Mouse (Mus musculus) liver, embryonic 15.5 days (tissue): ENCODE data around the gene Bicdl1. TPM values are rescaled to one million over a fixed set of nuclear protein-coding genes. Genes with fewer than 3 reads are reported as not detected.
A peak's percentile ranks its signal among the peaks of the same experiment; 100 is the strongest.

Source experiments
- ATAC-seq: fragments of 200-750 bp; cut with Nextera tagmentation; 2 replicates; pipeline ENCODE4 v1.8.0; 2017; ENCODE audit warnings: moderate number of reproducible peaks, mild to moderate bottlenecking, moderate library complexity; ENCODE audit not compliant: insufficient read depth
- H3K27ac ChIP-seq: fragments of 300-500 bp; sonication (generic); replicated peaks from 2 replicates; pipeline ENCODE4 v1.5.1; 2015; ENCODE audit warnings: mild to moderate bottlenecking, inconsistent platforms
- H3K27me3 ChIP-seq: fragments of 300-500 bp; sonication (generic); 2 replicates; pipeline ENCODE4 v1.6.1; 2015; ENCODE audit warnings: mild to moderate bottlenecking, inconsistent platforms
- H3K36me3 ChIP-seq: fragments of 300-500 bp; sonication (generic); replicated peaks from 2 replicates; pipeline ENCODE4 v1.6.1; 2015; ENCODE audit warnings: moderate library complexity, mild to moderate bottlenecking, inconsistent platforms
- H3K4me1 ChIP-seq: fragments of 300-500 bp; sonication (generic); replicated peaks from 2 replicates; pipeline ENCODE4 v1.6.1; 2015; ENCODE audit warnings: inconsistent platforms
- H3K4me2 ChIP-seq: fragments of 300-500 bp; sonication (generic); 2 replicates; pipeline ENCODE4 v1.6.1; 2015; ENCODE audit warnings: moderate library complexity, mild to moderate bottlenecking, inconsistent platforms
- H3K4me3 ChIP-seq: fragments of 300-500 bp; sonication (generic); replicated peaks from 2 replicates; pipeline ENCODE4 v1.5.1; 2015; ENCODE audit warnings: mild to moderate bottlenecking, inconsistent platforms
- H3K9ac ChIP-seq: fragments of 300-500 bp; sonication (generic); 2 replicates; pipeline ENCODE4 v1.6.1; 2015; ENCODE audit warnings: moderate library complexity, mild to moderate bottlenecking, inconsistent platforms
- H3K9me3 ChIP-seq: fragments of 300-500 bp; sonication (generic); replicated peaks from 2 replicates; pipeline ENCODE4 v1.6.1; 2016; ENCODE audit warnings: inconsistent platforms
- WGBS: fragments of 180-500 bp; shearing (Covaris S2); methylation state at CpG from one replicate; pipeline ENCODE4 v1.1.7; 2015; ENCODE audit warnings: mixed read lengths; ENCODE audit not compliant: insufficient replicate concordance; 5-methylcytosine and 5-hydroxymethylcytosine counted together
- polyA plus RNA-seq: library from polyadenylated mRNA; unstranded; fragments of >200 nt; fragmentation: Nextera tagmentation; extraction: Ambion mirVana; gene quantifications from 2 replicates; pipeline ENCODE4 v1.2.1, GENCODE M21; 2015

Bicdl1 gene
- polyA plus RNA-seq, result 2.1 and 2.4 TPM in 2 replicates

GRCm38 (mm10) chr5:115731001-115731731, at the start of gene Bicdl1:
TSS of gene Bicdl1 (minus strand) at chr5:115731621.
- WGBS, result 1% methylated on average over 79 of the region's 83 CpGs
- Histone ChIP-seq H3K9me3 (no peaks in the 10 kb centered on the region), H3K9ac (no peak within 1 kb of the TSS), H3K4me2 (peak within 1 kb of the TSS; percentile 89), H3K36me3 (no peaks in the 10 kb centered on the region), H3K4me3 (peak within 1 kb of the TSS; percentile 60), H3K4me1 (peaks cover 21% of the 10 kb centered on the region), H3K27ac (0 out of 2 replicates have a peak within 1 kb of the TSS, but pooled peaks have one; percentile 38), H3K27me3 (peaks cover 54% of the 10 kb centered on the region)
- ATAC-seq, result peak; percentile 40

GRCm38 (mm10) chr5:115776911-115777310, 45.5 kb upstream of the Bicdl1 start:
- no peak for ATAC-seq
- H3K9ac ChIP-seq, result no peak overlapping the region
- H3K9me3 ChIP-seq, result no peaks in the 10 kb centered on the region
- no peaks in the 10 kb centered on the region for H3K27me3 ChIP-seq
- WGBS, result 49% methylated on average over 4 of the region's 4 CpGs
- no peak overlapping the region for H3K4me2 ChIP-seq
- no peak overlapping the region for H3K4me3 ChIP-seq
- no peak overlapping the region for H3K27ac ChIP-seq
- no peaks in the 10 kb centered on the region for H3K36me3 ChIP-seq
- H3K4me1 ChIP-seq, result no peaks in the 10 kb centered on the region

DNA sequence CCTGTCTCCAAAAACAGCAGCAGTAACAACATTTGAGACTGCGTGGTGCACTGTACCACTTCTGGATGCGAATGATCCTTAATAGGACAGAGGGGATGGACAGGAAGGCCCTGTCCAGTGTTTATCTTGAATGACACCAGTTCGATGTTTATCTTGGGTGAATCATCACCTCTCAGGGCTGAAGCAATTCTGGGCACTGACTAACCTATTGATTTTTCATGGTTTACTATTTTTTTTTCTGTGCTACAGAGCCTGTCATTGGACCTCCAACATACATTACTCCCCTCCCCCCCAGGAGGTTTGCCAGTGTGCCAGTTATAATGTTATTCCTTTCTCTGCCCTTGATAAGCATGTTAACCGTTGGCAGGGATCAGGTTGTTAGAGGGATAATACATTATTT, 43.9 kb upstream of the Bicdl1 start:
- no peaks in the 10 kb centered on the region for H3K36me3 ChIP-seq
- H3K4me3 ChIP-seq, result no peak overlapping the region
- H3K4me1 ChIP-seq, result no peaks in the 10 kb centered on the region
- ATAC-seq, result peak; percentile 70
- H3K27me3 ChIP-seq, result no peaks in the 10 kb centered on the region
- peak overlapping the region; percentile 29; the same call in 1 of the 2 replicates for H3K4me2 ChIP-seq
- H3K9me3 ChIP-seq, result no peaks in the 10 kb centered on the region
- 0 out of 2 replicates have a peak overlapping the region, but pooled peaks have one; percentile 57 for H3K27ac ChIP-seq
- H3K9ac ChIP-seq, result no peak overlapping the region
- 50% methylated on average over 4 of the region's 4 CpGs for WGBS

DNA sequence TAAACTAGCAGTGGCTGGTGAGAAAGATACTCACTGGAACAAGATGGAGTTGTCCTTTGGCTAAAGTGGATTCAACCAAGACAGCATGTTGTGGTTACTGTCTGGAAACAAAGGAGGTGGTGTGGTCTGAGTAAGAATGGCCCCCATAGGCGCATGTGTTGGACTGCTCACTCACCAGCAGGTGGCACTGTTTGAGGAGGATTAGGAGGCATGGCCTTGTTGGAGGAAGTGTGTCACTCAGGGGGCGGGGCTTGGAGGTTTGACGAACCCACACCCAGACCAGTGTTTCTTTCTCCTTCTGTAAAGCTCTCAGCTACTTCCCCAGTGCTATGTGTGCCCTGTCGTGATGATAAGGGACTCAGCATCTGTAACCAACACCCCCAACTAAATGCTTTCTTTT, 38.6 kb upstream of the Bicdl1 start:
- WGBS, result 67% methylated on average over 4 of the region's 4 CpGs
- H3K4me3 ChIP-seq, result no peak overlapping the region
- no peaks in the 10 kb centered on the region for H3K36me3 ChIP-seq
- no peak for ATAC-seq
- H3K27me3 ChIP-seq, result no peaks in the 10 kb centered on the region
- no peak overlapping the region for H3K27ac ChIP-seq
- H3K9me3 ChIP-seq, result peaks cover 4% of the 10 kb centered on the region; the same call in 1 of the 2 replicates
- H3K4me1 ChIP-seq, result no peaks in the 10 kb centered on the region
- H3K9ac ChIP-seq, result no peak overlapping the region
- H3K4me2 ChIP-seq, result no peak overlapping the region

GRCm38 (mm10) chr5:115769116-115769515, 37.7 kb upstream of the Bicdl1 start:
- Histone ChIP-seq H3K9me3 (peaks cover 4% of the 10 kb centered on the region; the same call in 1 of the 2 replicates), H3K4me1 (no peaks in the 10 kb centered on the region), H3K9ac (no peak overlapping the region), H3K27me3 (no peaks in the 10 kb centered on the region), H3K4me2 (no peak overlapping the region), H3K27ac (no peak overlapping the region), H3K36me3 (no peaks in the 10 kb centered on the region), H3K4me3 (no peak overlapping the region)
- 71% methylated on average over 4 of the region's 4 CpGs for whole genome bisulfite sequencing
- ATAC-seq, result no peak

GRCm38 (mm10) chr5:115766821-115767220, 35.4 kb upstream of the Bicdl1 start:
- 68% methylated on average over 8 of the region's 8 CpGs for WGBS
- no peaks in the 10 kb centered on the region for H3K4me1 ChIP-seq
- H3K27me3 ChIP-seq, result no peaks in the 10 kb centered on the region
- no peak for ATAC-seq
- H3K4me2 ChIP-seq, result no peak overlapping the region
- no peak overlapping the region for H3K27ac ChIP-seq
- H3K4me3 ChIP-seq, result no peak overlapping the region
- H3K36me3 ChIP-seq, result no peaks in the 10 kb centered on the region
- H3K9me3 ChIP-seq, result peaks cover 4% of the 10 kb centered on the region; the same call in 1 of the 2 replicates
- no peak overlapping the region for H3K9ac ChIP-seq

- Histone ChIP-seq H3K36me3 (no peaks in the 10 kb centered on the region), H3K4me3 (no peak overlapping the region), H3K27me3 (no peaks in the 10 kb centered on the region), H3K27ac (no peak overlapping the region), H3K9me3 (no peaks in the 10 kb centered on the region), H3K4me2 (no peak overlapping the region), H3K9ac (no peak overlapping the region), H3K4me1 (no peaks in the 10 kb centered on the region)
- 54% methylated on average over 2 of the region's 2 CpGs for WGBS
- no peak for ATAC-seq
These were observed 32.6 kb upstream of the Bicdl1 start for GRCm38 (mm10) chr5:115763981-115764380.

- Histone ChIP-seq H3K27ac (no peak overlapping the region), H3K9me3 (no peaks in the 10 kb centered on the region), H3K27me3 (no peaks in the 10 kb centered on the region), H3K9ac (no peak overlapping the region), H3K4me3 (no peak overlapping the region), H3K4me2 (no peak overlapping the region), H3K36me3 (no peaks in the 10 kb centered on the region), H3K4me1 (no peaks in the 10 kb centered on the region)
- WGBS, result 51% methylated on average over 11 of the region's 11 CpGs
- no peak for ATAC-seq
These were observed 29.5 kb upstream of the Bicdl1 start for GRCm38 (mm10) chr5:115760903-115761302.

GRCm38 (mm10) chr5:115758431-115759180, 27.2 kb upstream of the Bicdl1 start:
- Histone ChIP-seq H3K27ac (no peak overlapping the region), H3K36me3 (no peaks in the 10 kb centered on the region), H3K4me2 (no peak overlapping the region), H3K4me3 (no peak overlapping the region), H3K4me1 (no peaks in the 10 kb centered on the region), H3K27me3 (no peaks in the 10 kb centered on the region), H3K9me3 (no peaks in the 10 kb centered on the region), H3K9ac (no peak overlapping the region)
- WGBS, result 38% methylated on average over 10 of the region's 10 CpGs
- no peak for ATAC-seq

- no peak for ATAC-seq
- no peaks in the 10 kb centered on the region for H3K36me3 ChIP-seq
- 69% methylated on average over 8 of the region's 8 CpGs for WGBS
These were observed 26.1 kb upstream of the Bicdl1 start for GRCm38 (mm10) chr5:115757516-115757915.

GRCm38 (mm10) chr5:115755501-115755900, 24.1 kb upstream of the Bicdl1 start:
- no peak overlapping the region for H3K4me2 ChIP-seq
- H3K4me3 ChIP-seq, result no peak overlapping the region
- no peak overlapping the region for H3K9ac ChIP-seq
- no peaks in the 10 kb centered on the region for H3K27me3 ChIP-seq
- H3K9me3 ChIP-seq, result no peaks in the 10 kb centered on the region
- no peak for ATAC-seq
- WGBS, result 48% methylated on average over 7 of the region's 7 CpGs
- no peak overlapping the region for H3K27ac ChIP-seq
- H3K4me1 ChIP-seq, result no peaks in the 10 kb centered on the region
- no peaks in the 10 kb centered on the region for H3K36me3 ChIP-seq

More at GRCm38 (mm10) chr5:115757516-115757915, 26.1 kb upstream of the Bicdl1 start:
- Histone ChIP-seq H3K4me3 (no peak overlapping the region), H3K4me2 (no peak overlapping the region), H3K4me1 (no peaks in the 10 kb centered on the region), H3K9ac (no peak overlapping the region), H3K9me3 (no peaks in the 10 kb centered on the region), H3K27ac (no peak overlapping the region), H3K27me3 (no peaks in the 10 kb centered on the region)
